Mouse (Mus musculus) neural tube, embryonic 14.5 days (tissue): ENCODE measurements around the gene Agr3. TPM values are rescaled to one million over a fixed set of nuclear protein-coding genes. Genes with fewer than 3 reads are reported as not detected.
A peak's percentile ranks its signal among the peaks of the same experiment; 100 is the strongest.

Experiments used
- ATAC-seq: fragments of 200-750 bp; cut with Nextera tagmentation; 2 replicates; pipeline ENCODE4 v1.8.0; 2017; ENCODE audit warnings: low read depth, mild to moderate bottlenecking, moderate TSS enrichment, moderate library complexity
- H3K27ac ChIP-seq: fragments of 300-500 bp; sonication (generic); 2 replicates; pipeline ENCODE4 v1.5.1; 2014; ENCODE audit warnings: low read depth, mild to moderate bottlenecking, control low read depth, low read length, moderate library complexity, mixed read lengths
- H3K27me3 ChIP-seq: fragments of 300-500 bp; sonication (generic); 2 replicates; pipeline ENCODE4 v1.6.1; 2014; ENCODE audit warnings: low read length; ENCODE audit not compliant: control insufficient read depth, insufficient read depth
- H3K36me3 ChIP-seq: fragments of 300-500 bp; sonication (generic); 2 replicates; pipeline ENCODE4 v1.6.1; 2014; ENCODE audit warnings: low read length, mixed read lengths; ENCODE audit not compliant: control insufficient read depth, insufficient read depth
- H3K4me1 ChIP-seq: fragments of 300-500 bp; sonication (generic); 2 replicates; pipeline ENCODE4 v1.6.1; 2014; ENCODE audit warnings: low read length; ENCODE audit not compliant: control insufficient read depth, insufficient read depth
- H3K4me2 ChIP-seq: fragments of 300-500 bp; sonication (generic); 2 replicates; pipeline ENCODE4 v1.6.1; 2014; ENCODE audit warnings: mild to moderate bottlenecking, low read depth, low read length, control low read depth
- H3K4me3 ChIP-seq: fragments of 300-500 bp; sonication (generic); 2 replicates; pipeline ENCODE4 v1.5.1; 2014; ENCODE audit warnings: low read depth, low read length, control low read depth, mixed read lengths
- H3K9ac ChIP-seq: fragments of 300-500 bp; sonication (generic); replicated peaks from 2 replicates; pipeline ENCODE4 v1.6.1; 2014; ENCODE audit warnings: low read depth, mild to moderate bottlenecking, control low read depth, low read length, mixed read lengths
- H3K9me3 ChIP-seq: fragments of 300-500 bp; sonication (generic); 2 replicates; pipeline ENCODE4 v1.6.1; 2016; ENCODE audit warnings: low read length; ENCODE audit not compliant: control insufficient read depth
- WGBS: fragments of 180-500 bp; shearing (Covaris S2); extraction: QIAGEN DNeasy Blood & Tissue Kit; methylation state at CpG from one replicate; pipeline ENCODE4 v1.1.7; 2014; 5-methylcytosine and 5-hydroxymethylcytosine counted together
- polyA plus RNA-seq: library from polyadenylated mRNA; unstranded; fragments of >200 nt; fragmentation: Nextera tagmentation; extraction: Ambion mirVana; gene quantifications from 2 replicates; pipeline ENCODE4 v1.2.1, GENCODE M21; 2014

Gene Agr3
- polyA plus RNA-seq, 1 experiment from 2014 or later: 0.39 TPM

DNA sequence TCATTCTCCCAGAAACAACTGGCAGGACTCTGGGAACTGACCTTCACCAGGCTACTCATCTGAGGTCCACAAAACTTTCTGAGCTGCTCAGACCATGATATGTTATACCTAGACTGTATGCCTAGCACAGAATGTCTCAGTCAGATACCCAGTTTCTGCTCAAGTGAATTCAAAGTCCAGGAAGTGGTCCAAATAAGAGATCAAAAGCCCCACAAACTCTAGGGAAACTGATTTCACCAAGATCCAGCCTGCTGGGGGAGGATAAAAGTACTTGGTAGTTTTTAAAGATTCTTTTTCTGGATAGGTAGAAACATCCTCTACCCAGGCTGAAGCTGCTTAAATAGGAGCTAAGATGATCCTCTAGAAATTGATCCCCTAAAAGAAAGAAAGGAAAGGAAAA is 9.6 kb upstream of the Agr3 start:
- Histone ChIP-seq H3K4me3 (no peak overlapping the region), H3K27me3 (no peaks in the 10 kb centered on the region)
- ATAC-seq: no peak

GRCm38 (mm10) chr12:35916467-35916866 is 9.0 kb upstream of the Agr3 start:
- no peaks in the 10 kb centered on the region for H3K9me3 ChIP-seq
- H3K4me2 ChIP-seq: no peak overlapping the region
- no peaks in the 10 kb centered on the region for H3K4me1 ChIP-seq
- no peak overlapping the region for H3K4me3 ChIP-seq
- peak; percentile 76; the same call in 1 of the 2 replicates for ATAC-seq
- no peaks in the 10 kb centered on the region for H3K36me3 ChIP-seq
- no peak overlapping the region for H3K9ac ChIP-seq
- 14% methylated on average over 1 of the region's 1 CpGs for WGBS
- H3K27me3 ChIP-seq: no peaks in the 10 kb centered on the region
- H3K27ac ChIP-seq: no peak overlapping the region

More for the DNA sequence above, 9.6 kb upstream of the Agr3 start:
- no peaks in the 10 kb centered on the region for H3K4me1 ChIP-seq
- no peaks in the 10 kb centered on the region for H3K9me3 ChIP-seq
- no peaks in the 10 kb centered on the region for H3K36me3 ChIP-seq
- no peak overlapping the region for H3K4me2 ChIP-seq
- no peak overlapping the region for H3K9ac ChIP-seq
- no peak overlapping the region for H3K27ac ChIP-seq

DNA sequence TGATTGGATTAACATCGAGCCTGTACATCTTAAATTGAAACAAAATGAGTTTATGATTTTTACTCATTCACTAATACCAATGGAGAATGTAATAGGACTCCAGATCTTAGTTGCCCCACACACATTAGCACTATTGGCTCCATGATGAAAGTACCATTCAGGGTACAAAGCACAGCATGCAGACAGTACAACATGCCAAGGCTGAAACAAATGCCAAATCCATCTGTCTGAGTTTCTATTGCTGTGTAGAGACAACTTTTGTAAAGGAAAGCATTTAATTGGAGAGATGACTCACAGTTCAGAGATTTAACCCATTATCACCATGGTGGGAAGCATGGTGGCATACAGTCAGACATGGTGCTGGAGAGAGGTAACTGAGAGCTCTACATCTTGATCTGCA is 7.4 kb upstream of the Agr3 start:
- Histone ChIP-seq H3K4me2 (no peak overlapping the region), H3K4me3 (no peak overlapping the region), H3K27ac (no peak overlapping the region), H3K27me3 (no peaks in the 10 kb centered on the region), H3K36me3 (no peaks in the 10 kb centered on the region), H3K4me1 (no peaks in the 10 kb centered on the region), H3K9ac (no peak overlapping the region), H3K9me3 (no peaks in the 10 kb centered on the region)
- no peak; the same call in 1 of the 2 replicates for ATAC-seq
- 82% methylated on average over 1 of the region's 1 CpGs for WGBS

DNA sequence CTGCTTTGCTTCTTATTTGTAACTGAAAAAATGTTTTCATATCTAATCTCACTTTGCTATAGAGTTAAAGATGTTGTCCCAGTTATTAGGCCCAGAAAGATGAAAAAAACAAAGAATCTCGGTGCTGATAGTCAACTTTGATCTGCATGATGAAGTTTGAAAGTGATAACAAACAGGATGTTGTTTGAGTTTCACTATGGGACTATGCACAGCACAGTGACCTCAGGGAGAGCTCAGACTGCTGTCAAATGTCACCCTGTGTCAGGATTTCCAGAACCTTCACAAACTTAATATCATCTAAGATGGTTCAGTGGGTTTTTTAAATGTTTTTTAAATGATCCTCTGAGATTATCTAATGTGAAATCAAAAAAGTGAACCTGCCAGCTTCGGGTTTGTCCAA is 2.4 kb downstream of the Agr3 start:
- Histone ChIP-seq H3K27me3 (no peaks in the 10 kb centered on the region), H3K4me2 (no peak overlapping the region), H3K9me3 (no peaks in the 10 kb centered on the region), H3K36me3 (no peaks in the 10 kb centered on the region), H3K4me3 (no peak overlapping the region), H3K27ac (no peak overlapping the region), H3K9ac (no peak overlapping the region), H3K4me1 (no peaks in the 10 kb centered on the region)
- ATAC-seq: no peak
- 80% methylated on average over 2 of the region's 2 CpGs for WGBS

DNA sequence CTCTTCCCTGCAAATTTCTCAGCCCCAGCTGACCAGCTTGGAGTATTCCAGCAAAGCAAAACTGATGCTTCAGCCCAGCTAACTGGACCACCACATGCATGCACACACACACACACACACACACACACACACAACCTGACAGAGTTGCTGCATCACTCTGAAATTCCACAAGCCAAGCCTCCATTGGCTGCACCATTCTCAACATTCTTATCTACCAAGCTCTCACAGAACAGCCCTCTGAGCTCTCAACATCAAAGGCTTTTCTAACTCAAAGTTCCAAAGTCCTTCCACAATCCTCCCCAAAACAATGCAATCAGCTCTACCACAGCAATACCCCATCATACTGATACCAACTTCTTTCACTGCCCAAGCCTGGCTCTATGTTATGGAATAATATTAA is 7.4 kb downstream of the Agr3 start:
- Histone ChIP-seq H3K9me3 (no peaks in the 10 kb centered on the region), H3K27me3 (no peaks in the 10 kb centered on the region), H3K4me2 (no peak overlapping the region), H3K9ac (no peak overlapping the region), H3K36me3 (no peaks in the 10 kb centered on the region), H3K27ac (no peak overlapping the region), H3K4me3 (no peak overlapping the region), H3K4me1 (no peaks in the 10 kb centered on the region)
- no peak for ATAC-seq

GRCm38 (mm10) chr12:35951757-35952156 is 26.3 kb downstream of the Agr3 start:
- Histone ChIP-seq H3K9me3 (no peaks in the 10 kb centered on the region), H3K4me2 (no peak overlapping the region), H3K27ac (no peak overlapping the region), H3K4me1 (no peaks in the 10 kb centered on the region), H3K36me3 (no peaks in the 10 kb centered on the region), H3K27me3 (no peaks in the 10 kb centered on the region), H3K9ac (no peak overlapping the region), H3K4me3 (no peak overlapping the region)
- ATAC-seq: no peak
- WGBS: 76% methylated on average over 1 of the region's 1 CpGs

DNA sequence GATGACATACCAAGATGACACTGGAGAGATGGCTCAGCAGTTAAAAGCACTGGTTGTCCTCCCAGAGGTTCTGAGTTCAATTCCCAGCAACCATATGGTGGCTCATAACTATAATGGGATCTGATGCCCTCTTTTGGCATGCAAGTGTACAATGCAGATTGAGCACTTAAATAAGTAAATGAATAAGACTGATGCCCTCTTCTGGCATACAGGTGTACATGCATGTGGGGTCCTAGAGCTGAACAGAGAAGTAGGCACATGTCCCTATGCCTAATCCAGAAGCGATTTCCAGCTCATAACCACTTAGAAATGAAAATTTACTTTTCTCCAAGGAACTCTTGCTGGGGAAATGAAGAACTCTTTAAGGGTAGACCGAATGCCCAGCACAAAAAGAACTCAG is 31.8 kb downstream of the Agr3 start:
- no peak for ATAC-seq
- WGBS: 84% methylated on average over 2 of the region's 2 CpGs
- Histone ChIP-seq H3K9me3 (no peaks in the 10 kb centered on the region), H3K9ac (no peak overlapping the region), H3K27me3 (no peaks in the 10 kb centered on the region), H3K27ac (no peak overlapping the region), H3K4me3 (no peak overlapping the region), H3K36me3 (no peaks in the 10 kb centered on the region), H3K4me1 (no peaks in the 10 kb centered on the region), H3K4me2 (no peak overlapping the region)

DNA sequence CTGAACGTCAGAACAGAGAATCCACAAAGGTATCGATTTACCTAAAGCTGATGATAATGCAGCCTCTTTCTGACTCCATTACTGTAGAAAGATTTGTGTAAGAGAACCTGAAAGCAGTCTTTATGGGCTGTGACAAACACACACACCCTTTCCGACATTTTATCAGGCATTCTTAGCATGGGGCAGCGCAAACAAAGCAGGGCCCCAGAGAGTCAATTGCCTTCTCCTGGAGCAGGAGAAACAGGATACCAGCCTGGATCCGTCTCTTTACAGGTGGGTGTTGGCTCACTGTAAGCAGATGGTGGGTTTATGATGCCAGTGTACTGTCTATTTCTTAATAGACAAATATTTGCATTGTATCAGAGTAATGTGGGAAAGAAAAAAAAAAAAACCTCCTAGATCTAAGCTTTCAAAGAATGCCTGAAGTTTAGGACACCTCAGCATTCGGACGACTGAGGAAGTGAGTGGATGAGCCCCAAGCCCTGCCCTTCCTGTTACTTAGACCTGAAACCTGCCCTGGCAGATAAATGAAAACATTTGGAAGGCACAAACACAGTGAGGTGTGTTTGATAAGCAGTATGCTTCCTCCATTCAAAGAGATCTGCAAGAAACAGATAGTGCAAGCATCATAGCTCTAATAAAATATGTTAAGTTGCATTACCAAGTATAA is 40.8 kb downstream of the Agr3 start:
- H3K4me3 ChIP-seq: no peak overlapping the region
- no peaks in the 10 kb centered on the region for H3K36me3 ChIP-seq
- no peak overlapping the region for H3K9ac ChIP-seq
- no peaks in the 10 kb centered on the region for H3K9me3 ChIP-seq
- H3K27me3 ChIP-seq: no peaks in the 10 kb centered on the region
- no peaks in the 10 kb centered on the region for H3K4me1 ChIP-seq
- H3K4me2 ChIP-seq: no peak overlapping the region
- H3K27ac ChIP-seq: no peak overlapping the region
- ATAC-seq: no peak
- WGBS: 48% methylated on average over 7 of the region's 7 CpGs

GRCm38 (mm10) chr12:35966768-35967141 is 41.3 kb downstream of the Agr3 start:
- no peak overlapping the region for H3K4me2 ChIP-seq
- no peaks in the 10 kb centered on the region for H3K27me3 ChIP-seq
- no peak overlapping the region for H3K4me3 ChIP-seq
- no peaks in the 10 kb centered on the region for H3K9me3 ChIP-seq
- H3K4me1 ChIP-seq: no peaks in the 10 kb centered on the region
- no peak overlapping the region for H3K27ac ChIP-seq
- WGBS: 83% methylated on average over 7 of the region's 7 CpGs
- no peaks in the 10 kb centered on the region for H3K36me3 ChIP-seq
- no peak for ATAC-seq
- no peak overlapping the region for H3K9ac ChIP-seq
